Mouse (Mus musculus): ENCODE measurements around the gene Susd2. TPM values are rescaled to one million over a fixed set of nuclear protein-coding genes. Genes with fewer than 3 reads are reported as not detected.

Susd2 gene
- polyA plus RNA-seq, 1 experiment from 2014 or later, result 13.3 TPM

GRCm38 (mm10) chr10:75676819-75677565 lies 33.2 kb upstream of the Susd2 start:
- 60% methylated on average over 7 of the region's 7 CpGs for WGBS
- no peak overlapping the region for H3K4me3 ChIP-seq (ENCODE audit: low read length)
- no peak overlapping the region for H3K4me2 ChIP-seq (ENCODE audit: low read depth, low read length)
- H3K9me3 ChIP-seq (replicated peaks; ENCODE audit: control insufficient read depth, low read length), result no peaks in the 10 kb centered on the region
- 0 out of 2 replicates have a peak, but pooled peaks cover 4% of the 10 kb centered on the region for H3K36me3 ChIP-seq (ENCODE audit: control insufficient read depth, insufficient read depth)
- no peak; the same call in 1 of the 2 replicates for ATAC-seq (replicated peaks; ENCODE audit: extremely low read depth, insufficient read depth, low FRiP score)
- H3K9ac ChIP-seq (ENCODE audit: low read length), result no peak overlapping the region
- H3K4me1 ChIP-seq (ENCODE audit: control insufficient read depth, insufficient read depth, low read length), result peaks cover 24% of the 10 kb centered on the region
- H3K27ac ChIP-seq (ENCODE audit: low read length), result peak overlapping the region; percentile 74
- H3K27me3 ChIP-seq (ENCODE audit: control insufficient read depth, insufficient read depth, low read length), result no peaks in the 10 kb centered on the region

GRCm38 (mm10) chr10:75676286-75676685 lies 32.5 kb upstream of the Susd2 start:
- no peak overlapping the region for H3K9ac ChIP-seq (ENCODE audit: low read length)
- H3K27me3 ChIP-seq (ENCODE audit: control insufficient read depth, insufficient read depth, low read length), result no peaks in the 10 kb centered on the region
- no peak overlapping the region for H3K4me2 ChIP-seq (ENCODE audit: low read depth, low read length)
- peak overlapping the region; percentile 74 for H3K27ac ChIP-seq (ENCODE audit: low read length)
- H3K4me3 ChIP-seq (ENCODE audit: low read length), result no peak overlapping the region
- 0 out of 2 replicates have a peak, but pooled peaks cover 4% of the 10 kb centered on the region for H3K36me3 ChIP-seq (ENCODE audit: control insufficient read depth, insufficient read depth)
- H3K4me1 ChIP-seq (ENCODE audit: control insufficient read depth, insufficient read depth, low read length), result peaks cover 24% of the 10 kb centered on the region
- ATAC-seq (replicated peaks; ENCODE audit: extremely low read depth, insufficient read depth, low FRiP score), result no peak
- no peaks in the 10 kb centered on the region for H3K9me3 ChIP-seq (replicated peaks; ENCODE audit: control insufficient read depth, low read length)
- WGBS, result 79% methylated on average over 2 of the region's 2 CpGs

- WGBS, result 85% methylated on average over 8 of the region's 8 CpGs
Measured at GRCm38 (mm10) chr10:75675594-75675993, 31.8 kb upstream of the Susd2 start.

GRCm38 (mm10) chr10:75669936-75670335 lies 26.1 kb upstream of the Susd2 start:
- no peaks in the 10 kb centered on the region for H3K9me3 ChIP-seq (replicated peaks; ENCODE audit: control insufficient read depth, low read length)
- no peak overlapping the region for H3K27ac ChIP-seq (ENCODE audit: low read length)
- H3K4me1 ChIP-seq (ENCODE audit: control insufficient read depth, insufficient read depth, low read length), result peaks cover 12% of the 10 kb centered on the region
- WGBS, result 100% methylated on average over 1 of the region's 1 CpGs
- no peaks in the 10 kb centered on the region for H3K27me3 ChIP-seq (ENCODE audit: control insufficient read depth, insufficient read depth, low read length)
- no peak overlapping the region for H3K4me2 ChIP-seq (ENCODE audit: low read depth, low read length)
- no peak overlapping the region for H3K4me3 ChIP-seq (ENCODE audit: low read length)
- no peak overlapping the region for H3K9ac ChIP-seq (ENCODE audit: low read length)
- no peak for ATAC-seq (replicated peaks; ENCODE audit: extremely low read depth, insufficient read depth, low FRiP score)
- H3K36me3 ChIP-seq (ENCODE audit: control insufficient read depth, insufficient read depth), result peaks cover 4% of the 10 kb centered on the region; the same call in 1 of the 2 replicates

More at GRCm38 (mm10) chr10:75675594-75675993, 31.8 kb upstream of the Susd2 start:
- ATAC-seq (replicated peaks; ENCODE audit: extremely low read depth, insufficient read depth, low FRiP score), result no peak
- no peak overlapping the region for H3K4me3 ChIP-seq (ENCODE audit: low read length)
- H3K9me3 ChIP-seq (replicated peaks; ENCODE audit: control insufficient read depth, low read length), result no peaks in the 10 kb centered on the region
- H3K36me3 ChIP-seq (ENCODE audit: control insufficient read depth, insufficient read depth), result peaks cover 4% of the 10 kb centered on the region; the same call in 1 of the 2 replicates
- H3K9ac ChIP-seq (ENCODE audit: low read length), result no peak overlapping the region
- H3K4me2 ChIP-seq (ENCODE audit: low read depth, low read length), result no peak overlapping the region
- no peak overlapping the region; the same call in 1 of the 2 replicates for H3K27ac ChIP-seq (ENCODE audit: low read length)
- peaks cover 24% of the 10 kb centered on the region for H3K4me1 ChIP-seq (ENCODE audit: control insufficient read depth, insufficient read depth, low read length)
- no peaks in the 10 kb centered on the region for H3K27me3 ChIP-seq (ENCODE audit: control insufficient read depth, insufficient read depth, low read length)

GRCm38 (mm10) chr10:75667911-75668270 lies 24.1 kb upstream of the Susd2 start:
- H3K4me1 ChIP-seq (ENCODE audit: control insufficient read depth, insufficient read depth, low read length), result peaks cover 12% of the 10 kb centered on the region
- H3K36me3 ChIP-seq (ENCODE audit: control insufficient read depth, insufficient read depth), result no peaks in the 10 kb centered on the region; the same call in 1 of the 2 replicates
- H3K9ac ChIP-seq (ENCODE audit: low read length), result peak overlapping the region; percentile 88
- H3K27me3 ChIP-seq (ENCODE audit: control insufficient read depth, insufficient read depth, low read length), result no peaks in the 10 kb centered on the region
- ATAC-seq (replicated peaks; ENCODE audit: extremely low read depth, insufficient read depth, low FRiP score), result peak; percentile 80
- no peaks in the 10 kb centered on the region for H3K9me3 ChIP-seq (replicated peaks; ENCODE audit: control insufficient read depth, low read length)
- under 1% methylated on average over 23 of the region's 23 CpGs for WGBS
- peak overlapping the region; percentile 94 for H3K4me2 ChIP-seq (ENCODE audit: low read depth, low read length)
- peak overlapping the region; percentile 83 for H3K27ac ChIP-seq (ENCODE audit: low read length)
- H3K4me3 ChIP-seq (ENCODE audit: low read length), result peak overlapping the region; percentile 76

- Histone ChIP-seq H3K4me3 (ENCODE audit: low read length) (peak overlapping the region; percentile 76), H3K27me3 (ENCODE audit: control insufficient read depth, insufficient read depth, low read length) (no peaks in the 10 kb centered on the region), H3K9me3 (replicated peaks; ENCODE audit: control insufficient read depth, low read length) (no peaks in the 10 kb centered on the region), H3K4me1 (ENCODE audit: control insufficient read depth, insufficient read depth, low read length) (peaks cover 12% of the 10 kb centered on the region), H3K9ac (ENCODE audit: low read length) (peak overlapping the region; percentile 88), H3K27ac (ENCODE audit: low read length) (peak overlapping the region; percentile 83), H3K4me2 (ENCODE audit: low read depth, low read length) (peak overlapping the region; percentile 94), H3K36me3 (ENCODE audit: control insufficient read depth, insufficient read depth) (no peaks in the 10 kb centered on the region; the same call in 1 of the 2 replicates)
- under 1% methylated on average over 63 of the region's 63 CpGs for WGBS
- peak; percentile 80 for ATAC-seq (replicated peaks; ENCODE audit: extremely low read depth, insufficient read depth, low FRiP score)
Measured at GRCm38 (mm10) chr10:75667115-75667910, 23.5 kb upstream of the Susd2 start.

- H3K4me2 ChIP-seq (ENCODE audit: low read depth, low read length), result peak overlapping the region; percentile 94
- H3K9me3 ChIP-seq (replicated peaks; ENCODE audit: control insufficient read depth, low read length), result no peaks in the 10 kb centered on the region
- peaks cover 12% of the 10 kb centered on the region for H3K4me1 ChIP-seq (ENCODE audit: control insufficient read depth, insufficient read depth, low read length)
- peak overlapping the region; percentile 88 for H3K9ac ChIP-seq (ENCODE audit: low read length)
- no peaks in the 10 kb centered on the region; the same call in 1 of the 2 replicates for H3K36me3 ChIP-seq (ENCODE audit: control insufficient read depth, insufficient read depth)
- 37% methylated on average over 4 of the region's 4 CpGs for WGBS
- peak overlapping the region; percentile 83 for H3K27ac ChIP-seq (ENCODE audit: low read length)
- no peak for ATAC-seq (replicated peaks; ENCODE audit: extremely low read depth, insufficient read depth, low FRiP score)
- H3K4me3 ChIP-seq (ENCODE audit: low read length), result peak overlapping the region; percentile 76
- H3K27me3 ChIP-seq (ENCODE audit: control insufficient read depth, insufficient read depth, low read length), result no peaks in the 10 kb centered on the region
Measured at GRCm38 (mm10) chr10:75666451-75667030, 22.7 kb upstream of the Susd2 start.

- 89% methylated on average over 6 of the region's 6 CpGs for WGBS
- no peak overlapping the region for H3K9ac ChIP-seq (ENCODE audit: low read length)
- H3K27ac ChIP-seq (ENCODE audit: low read length), result no peak overlapping the region
- H3K4me1 ChIP-seq (ENCODE audit: control insufficient read depth, insufficient read depth, low read length), result peaks cover 12% of the 10 kb centered on the region
- no peak overlapping the region for H3K4me3 ChIP-seq (ENCODE audit: low read length)
- H3K27me3 ChIP-seq (ENCODE audit: control insufficient read depth, insufficient read depth, low read length), result no peaks in the 10 kb centered on the region
- H3K4me2 ChIP-seq (ENCODE audit: low read depth, low read length), result no peak overlapping the region
- no peaks in the 10 kb centered on the region for H3K36me3 ChIP-seq (ENCODE audit: control insufficient read depth, insufficient read depth)
- no peak for ATAC-seq (replicated peaks; ENCODE audit: extremely low read depth, insufficient read depth, low FRiP score)
- H3K9me3 ChIP-seq (replicated peaks; ENCODE audit: control insufficient read depth, low read length), result no peaks in the 10 kb centered on the region
Measured at GRCm38 (mm10) chr10:75664673-75665270, 21.0 kb upstream of the Susd2 start.
